Mouse (Mus musculus) naive thymus-derived CD4-positive, alpha-beta T cell, adult 2 months (primary cell): ENCODE results near the gene Ptger2.
"Not testable (repeated sequence)": the region's sequence is repeated elsewhere in the genome, so short reads cannot be mapped to it uniquely, and the experiment has no call there.

ENCODE experiments used
- DNase-seq: peaks from one replicate; pipeline ENCODE4 v3.0.0-alpha.2; 2011; ENCODE audit warnings: low read depth

Gene Ptger2

DNA sequence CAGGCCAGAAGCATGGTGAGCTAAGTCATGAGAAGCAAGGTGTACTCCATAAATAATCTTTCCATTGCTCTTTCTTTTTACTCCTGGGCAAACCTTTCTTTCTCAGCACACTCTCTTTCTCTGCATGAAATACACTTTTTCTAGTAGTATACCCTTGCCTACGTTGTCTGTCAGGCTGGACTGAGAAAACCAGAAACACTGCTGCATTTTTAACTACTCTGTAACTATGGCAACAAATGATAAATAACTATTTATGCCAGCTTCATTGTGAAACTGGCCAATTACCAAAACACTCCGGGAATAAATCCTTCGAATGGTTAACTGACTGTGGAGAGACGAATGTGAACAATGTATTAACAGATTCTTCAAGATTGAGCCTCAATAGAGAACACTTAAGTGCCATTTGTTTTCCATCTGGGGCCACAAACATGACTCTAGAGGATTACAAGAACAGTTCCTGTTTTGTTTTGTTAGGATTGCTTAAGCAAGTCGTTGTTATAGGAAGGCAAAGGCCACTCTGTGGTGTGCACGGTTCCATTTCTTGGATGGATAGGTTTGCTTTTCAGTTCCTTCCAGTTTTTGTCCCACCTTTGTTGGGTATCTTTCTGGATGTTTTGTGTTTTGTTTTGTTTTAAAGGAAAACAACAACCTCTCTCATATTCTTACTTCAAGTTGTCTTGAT, at the start of gene Ptger2:
TSS of gene Ptger2 (plus strand) at position 522 of the 682 bp plus-strand sequence.
- not testable (repeated sequence) for DNase-seq

DNA sequence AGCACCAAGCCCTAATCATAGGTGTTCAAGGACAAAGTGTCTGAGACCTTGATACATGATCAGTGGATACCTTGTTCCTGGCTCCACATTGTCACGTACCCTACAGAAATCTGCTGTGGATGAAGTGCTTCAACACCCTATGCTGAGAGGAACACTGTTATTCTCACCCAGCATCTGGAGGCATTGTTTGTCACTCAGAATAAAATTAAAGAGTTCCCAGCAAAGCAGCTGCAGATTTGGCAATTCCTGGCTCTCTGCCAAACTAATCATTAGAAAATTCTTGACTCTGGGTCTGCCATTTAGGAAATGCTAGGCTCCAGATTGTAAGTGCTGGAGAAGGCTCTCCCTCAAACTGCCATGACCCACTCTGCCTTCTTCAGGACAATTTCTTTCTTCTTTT, 27.2 kb upstream of the Ptger2 start:
- DNase-seq, result no peak

- peak; percentile 69 for DNase-seq
These were observed 10.7 kb upstream of the Ptger2 start for GRCm38 (mm10) chr14:44977278-44977677.

DNA sequence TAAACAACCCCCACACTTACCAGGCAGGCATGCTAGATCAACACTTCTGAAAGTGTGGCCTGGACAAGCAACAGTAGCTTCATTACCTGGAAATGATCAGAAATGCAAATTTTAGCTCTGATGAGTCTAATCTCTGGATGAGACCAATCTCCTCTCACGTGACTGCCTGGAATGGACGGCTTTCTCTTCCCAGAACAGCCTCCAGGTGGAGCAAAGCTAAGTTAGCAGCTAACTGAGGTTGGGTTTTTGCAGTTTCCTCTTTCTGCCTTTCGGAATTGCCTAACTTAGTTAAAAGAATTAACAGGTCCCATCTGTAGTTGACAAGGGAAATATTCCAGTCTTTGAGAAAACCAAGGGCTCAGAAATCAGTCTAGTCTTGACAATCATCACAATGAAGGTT, 8.1 kb upstream of the Ptger2 start:
- no peak for DNase-seq

DNA sequence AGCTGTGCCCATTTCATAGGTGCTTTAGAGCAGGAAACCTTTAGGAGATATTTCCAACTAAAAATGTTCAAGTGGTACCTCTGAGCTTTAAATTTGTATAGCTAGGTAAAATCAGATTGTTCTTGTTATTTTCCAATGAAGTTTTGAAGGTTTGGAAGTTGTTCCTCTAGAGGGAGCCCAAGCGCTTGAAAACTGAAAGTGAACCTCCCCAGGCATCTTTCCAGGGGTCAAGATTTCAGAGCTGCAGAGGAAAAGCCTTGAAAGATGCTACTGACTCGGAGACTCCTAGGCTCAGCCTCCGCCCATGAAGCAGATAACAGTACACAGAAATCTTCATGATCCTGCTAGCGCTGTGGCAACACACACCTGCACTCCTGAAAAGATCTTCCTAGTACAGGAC, 6.5 kb upstream of the Ptger2 start:
- peak; percentile 55 for DNase-seq

DNA sequence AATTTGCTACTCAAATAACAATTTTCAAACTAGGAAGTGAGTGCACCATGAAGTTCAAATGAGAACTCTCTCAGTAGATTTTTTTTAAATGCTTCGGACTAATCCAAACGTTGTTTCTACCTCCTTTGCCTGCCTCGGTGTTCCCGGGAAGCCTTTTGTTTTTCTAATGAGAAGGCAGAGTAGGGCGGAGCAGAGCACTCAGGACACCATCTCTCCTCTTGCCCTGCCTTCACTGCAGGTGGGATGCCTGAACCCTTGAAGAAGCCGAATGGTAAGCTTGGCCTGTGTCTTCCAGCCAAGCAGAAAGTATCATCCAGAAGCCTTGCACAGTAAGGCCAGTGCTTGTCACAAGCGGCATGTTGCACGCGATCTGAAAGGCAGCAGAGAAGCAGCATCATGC, 3.9 kb upstream of the Ptger2 start:
- DNase-seq, result no peak

- no peak for DNase-seq
These were observed 1.7 kb upstream of the Ptger2 start for GRCm38 (mm10) chr14:44986248-44986647.

DNA sequence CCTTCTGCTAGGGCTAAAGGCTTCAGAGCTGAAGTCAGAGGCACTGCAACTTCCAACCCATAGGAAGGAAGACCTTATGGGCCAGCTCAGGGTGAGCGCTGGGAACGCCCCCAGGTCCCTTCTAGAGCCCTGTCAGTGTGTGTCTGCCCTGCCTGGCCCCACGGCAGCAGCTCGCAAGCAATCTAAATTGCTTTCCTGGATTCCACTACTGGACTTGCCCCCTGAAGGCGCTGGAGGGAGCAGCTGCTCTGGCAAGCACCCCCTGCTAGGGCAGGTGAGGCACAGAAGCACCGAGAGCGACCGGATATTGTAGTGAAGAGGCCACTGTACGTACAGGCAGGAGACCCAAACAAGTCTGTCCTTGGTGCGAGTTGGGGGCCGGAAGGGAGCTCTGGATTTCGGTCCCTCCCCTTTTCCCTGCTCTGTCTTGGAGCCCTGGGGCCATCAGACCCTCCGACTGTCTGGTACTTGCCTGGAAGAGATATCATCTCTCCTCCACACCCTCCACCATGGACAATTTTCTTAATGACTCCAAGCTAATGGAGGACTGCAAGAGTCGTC, 541 bp downstream of the Ptger2 start:
- DNase-seq, result peak; percentile 67

- DNase-seq, result peak; percentile 51
These were observed 1.2 kb downstream of the Ptger2 start for GRCm38 (mm10) chr14:44989017-44989721.

GRCm38 (mm10) chr14:44989751-44990150, 1.8 kb downstream of the Ptger2 start:
- DNase-seq, result peak; percentile 48

DNA sequence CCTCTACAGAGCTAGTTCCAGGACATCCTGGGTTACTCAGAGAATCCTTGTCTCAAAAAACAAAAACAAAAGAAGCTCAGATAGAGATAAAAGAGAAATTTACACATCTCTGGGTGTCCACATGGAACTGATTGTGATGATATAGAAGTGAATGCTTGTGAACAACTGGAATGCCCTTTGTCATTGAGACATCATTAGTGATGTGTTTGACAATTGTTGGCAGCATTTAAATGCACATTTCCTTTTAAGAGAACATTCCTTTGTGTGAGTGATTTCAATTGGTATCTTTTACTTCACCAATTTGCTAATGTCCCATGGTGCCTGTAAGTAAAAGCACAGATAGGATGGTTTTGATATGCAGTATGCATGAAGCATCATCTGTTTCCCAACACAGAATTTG, 6.3 kb downstream of the Ptger2 start:
- no peak for DNase-seq

GRCm38 (mm10) chr14:45000086-45000769, 12.2 kb downstream of the Ptger2 start:
- no peak for DNase-seq

- DNase-seq, result no peak
These were observed 17.8 kb downstream of the Ptger2 start for GRCm38 (mm10) chr14:45005698-45006283.

- DNase-seq, result no peak
These were observed 21.2 kb downstream of the Ptger2 start for GRCm38 (mm10) chr14:45009242-45009641.

DNA sequence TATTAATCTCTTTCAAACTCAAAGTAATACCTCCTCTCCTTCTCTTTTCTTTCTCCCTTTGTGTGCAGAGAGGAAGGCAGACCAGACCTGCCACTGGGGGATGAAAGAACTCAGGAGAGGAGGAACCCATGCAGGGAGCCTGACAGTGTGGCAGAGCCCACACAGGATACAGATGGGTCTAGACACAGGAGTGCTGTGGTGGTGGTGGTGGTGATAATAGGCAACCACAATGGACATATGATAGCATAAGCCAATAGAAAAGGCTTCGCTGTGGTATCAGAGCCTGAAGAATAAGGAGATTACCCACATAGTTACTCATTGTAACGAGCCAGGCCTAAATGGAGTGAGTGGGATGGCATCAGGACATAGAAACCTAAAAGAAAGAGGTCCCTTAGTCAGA, 23.3 kb downstream of the Ptger2 start:
- no peak for DNase-seq

DNA sequence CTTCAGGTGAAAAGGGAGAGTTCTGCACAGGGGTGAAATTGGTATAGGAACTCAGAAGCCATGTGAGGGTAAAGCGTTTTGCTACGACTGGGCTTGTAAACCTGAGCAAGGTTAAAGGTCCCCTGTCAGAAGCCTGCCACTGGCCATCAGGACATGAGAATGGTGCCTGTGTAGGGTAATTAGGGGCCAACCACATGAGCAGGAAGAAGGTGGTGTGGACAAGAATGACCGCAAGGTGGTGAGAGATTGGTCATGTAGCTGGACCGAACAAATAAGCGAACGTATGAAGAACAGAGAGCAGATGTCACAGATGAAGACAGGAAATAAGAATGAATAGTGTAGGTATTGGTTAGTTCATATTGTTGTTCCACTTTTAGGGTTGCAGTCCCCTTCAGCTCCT, 23.7 kb downstream of the Ptger2 start:
- DNase-seq, result no peak

- DNase-seq, result no peak
These were observed 33.6 kb downstream of the Ptger2 start for GRCm38 (mm10) chr14:45021551-45021950.

DNA sequence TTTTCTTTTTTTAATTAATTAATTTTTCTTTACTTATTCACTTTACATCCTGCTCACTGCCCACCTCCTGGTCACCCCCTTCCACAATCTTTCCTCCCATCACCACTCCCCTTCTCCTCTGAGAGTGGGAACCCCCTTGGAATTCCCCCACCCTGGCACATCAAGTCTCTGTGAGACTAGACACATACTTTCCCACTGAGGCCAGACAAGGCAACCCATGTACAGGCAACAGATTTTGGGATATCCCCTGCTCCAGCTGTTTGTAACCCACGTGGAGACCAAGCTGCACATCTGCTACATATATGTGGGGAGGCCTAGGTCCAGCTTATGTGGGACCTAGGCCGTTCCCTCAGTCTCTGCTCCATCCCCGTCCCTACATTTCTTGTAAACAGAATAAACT, 46.3 kb downstream of the Ptger2 start:
- DNase-seq, result no peak

DNA sequence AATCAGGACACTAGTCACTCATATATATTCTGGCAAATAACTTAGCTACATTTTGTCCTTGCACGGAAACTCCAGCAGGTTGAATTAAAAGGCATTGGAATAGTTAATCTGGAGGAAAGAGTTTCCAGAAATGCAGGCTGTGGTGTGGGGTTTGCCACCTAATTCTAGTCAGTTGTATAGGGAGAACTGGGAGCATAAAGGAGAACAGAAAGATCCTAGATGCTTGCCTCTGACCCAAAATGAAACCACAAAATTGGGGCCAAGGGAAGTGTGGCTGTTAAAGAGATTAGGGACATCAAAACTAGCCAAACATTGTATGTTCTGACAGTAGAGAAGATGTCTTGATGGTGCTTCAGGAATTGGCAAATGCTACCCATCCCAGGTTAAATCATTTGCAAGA, 48.6 kb downstream of the Ptger2 start:
- no peak for DNase-seq

DNA sequence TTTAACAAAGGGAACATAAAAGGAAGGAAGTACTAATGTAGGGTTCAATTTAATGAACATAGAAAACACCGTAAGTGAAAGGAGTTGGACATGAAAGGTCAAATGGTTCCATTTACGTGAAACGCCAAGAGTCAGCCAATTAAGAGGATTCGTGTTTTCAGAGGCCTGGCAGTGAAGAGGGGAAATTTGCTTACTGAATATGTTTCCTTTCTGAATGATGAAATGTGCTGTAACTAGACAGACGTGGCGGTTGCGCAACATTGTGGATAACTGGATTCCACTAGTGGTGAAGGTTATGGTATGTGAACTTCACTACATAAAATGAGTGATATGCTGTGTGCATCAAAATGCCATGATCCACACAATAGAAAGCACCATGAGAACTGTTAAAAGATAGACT, 50.1 kb downstream of the Ptger2 start:
- no peak for DNase-seq

DNA sequence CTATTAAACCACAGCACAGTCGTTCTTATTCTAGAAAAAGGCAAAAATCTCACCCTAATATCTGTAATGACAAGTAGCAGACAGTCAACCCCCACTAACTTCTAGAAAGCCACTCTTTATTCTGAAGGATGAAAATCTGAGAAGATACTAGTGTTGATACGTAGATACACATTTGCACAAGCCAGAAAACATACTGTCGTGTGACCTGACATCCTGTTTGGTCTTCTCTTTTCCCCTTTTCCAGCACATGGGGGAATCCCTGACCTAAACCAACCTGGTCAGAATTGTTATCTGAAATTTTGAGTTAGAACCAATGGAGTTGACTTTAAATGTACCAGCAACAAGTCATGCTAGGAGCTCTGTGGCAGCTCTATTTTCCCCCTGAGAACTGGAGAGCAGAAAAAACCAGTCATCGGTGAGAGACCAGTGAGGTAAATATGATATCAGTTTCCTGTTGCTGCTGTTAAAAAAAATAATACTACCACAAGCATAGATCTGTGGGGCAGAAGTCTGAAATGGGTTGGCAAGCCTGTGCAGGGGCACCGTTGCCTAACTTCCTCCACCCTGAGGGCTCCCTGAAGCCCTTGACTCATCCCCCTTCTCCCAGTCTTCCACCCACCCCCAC, 53.0 kb downstream of the Ptger2 start:
- DNase-seq, result peak; percentile 25

GRCm38 (mm10) chr14:45048128-45048527, 60.1 kb downstream of the Ptger2 start:
- no peak for DNase-seq
